Mouse (Mus musculus) layer of hippocampus, adult 11-12 months (tissue): ENCODE results near the gene Sbno1.

Source experiments
- DNase-seq: peaks from one replicate; pipeline ENCODE4 v3.0.0; 2022; ENCODE audit warnings: low spot score

The Sbno1 gene

GRCm38 (mm10) chr5:124334392-124334791 is 91.4 kb downstream of the Sbno1 start:
- DNase-seq = peak; percentile 65

- no peak for DNase-seq
Observed at GRCm38 (mm10) chr5:124330086-124330485, 95.7 kb downstream of the Sbno1 start.

- peak; percentile 100 for DNase-seq
Observed at GRCm38 (mm10) chr5:124327510-124328364, 98.1 kb downstream of the Sbno1 start, which contains the start of the genes Mphosph9 and 2810006K23Rik. Mphosph9 (minus strand) TSS chr5:124327972. 2810006K23Rik (plus strand) TSS chr5:124328089.

GRCm38 (mm10) chr5:124326829-124327228 is 99.0 kb downstream of the Sbno1 start:
- DNase-seq = no peak
